Mouse (Mus musculus) erythroblast, adult 5-6 weeks (primary cell): ENCODE measurements around the gene Apol7e. TPM values are rescaled to one million over a fixed set of nuclear protein-coding genes. Genes with fewer than 3 reads are reported as not detected.

Experiments used
- ATAC-seq: replicated peaks from 2 replicates; pipeline ENCODE4 v1.8.0; 2016; ENCODE audit warnings: moderate number of reproducible peaks, mild to moderate bottlenecking, moderate TSS enrichment, inconsistent platforms; ENCODE audit not compliant: poor library complexity, low FRiP score, severe bottlenecking
- total RNA-seq, 2 experiments: library from RNA; stranded (forward) in 1 of 2; stranded (reverse) in 1 of 2; fragments of 150-400 nt in 1 of 2; fragments of 200-764, 138-1000 nt in 1 of 2; gene quantifications; 2 replicates each; pipeline versions ENCODE4 v1.2.3 to v1.2.4; 2015 to 2017; ENCODE audit warnings: low replicate concordance in 2 of 2

The Apol7e gene
- total RNA-seq, 2 experiments from 2014 or later = 0.09 TPM; not detected in 1

- ATAC-seq = no peak
Observed at GRCm38 (mm10) chr15:77765484-77766093, 66.9 kb downstream of the Apol7e start.

- ATAC-seq = no peak
Observed at GRCm38 (mm10) chr15:77766981-77767380, 68.3 kb downstream of the Apol7e start.

Other genes with a start within 250 kb of the Apol7e start
- gene Apol10a, start 221.8 kb upstream of the Apol7e start, total RNA-seq (2015; ENCODE audit: low replicate concordance) = 9.4 and 10.0 TPM in 2 replicates
- 14.3 and 18.3 TPM in 2 replicates for gene Apol10a, start 221.8 kb upstream of the Apol7e start, total RNA-seq (2017; ENCODE audit: low replicate concordance)
- gene Apol11a, start 190.6 kb upstream of the Apol7e start, total RNA-seq (2015; ENCODE audit: low replicate concordance) = 28.8 and 46.8 TPM in 2 replicates
- 177 and 208 TPM in 2 replicates for gene Apol11a, start 190.6 kb upstream of the Apol7e start, total RNA-seq (2017; ENCODE audit: low replicate concordance)
- not detected in 2 replicates for gene Apol7c, start 165.5 kb upstream of the Apol7e start, total RNA-seq (2015; ENCODE audit: low replicate concordance)
- 1.3 TPM in 1 of 2 replicates, not detected in the other for gene Apol7c, start 165.5 kb upstream of the Apol7e start, total RNA-seq (2017; ENCODE audit: low replicate concordance)
- gene 1700025B11Rik, start 137.0 kb upstream of the Apol7e start, total RNA-seq (2015; ENCODE audit: low replicate concordance) = not detected in 2 replicates
- not detected in 2 replicates for gene 1700025B11Rik, start 137.0 kb upstream of the Apol7e start, total RNA-seq (2017; ENCODE audit: low replicate concordance)
- gene Apol10b, start 102.7 kb upstream of the Apol7e start, total RNA-seq (2015; ENCODE audit: low replicate concordance) = 0.19 TPM in 1 of 2 replicates, not detected in the other
- gene Apol10b, start 102.7 kb upstream of the Apol7e start, total RNA-seq (2017; ENCODE audit: low replicate concordance) = 0.17 and 1.1 TPM in 2 replicates
- not detected in 2 replicates for gene Gm36245, start 99.6 kb upstream of the Apol7e start, total RNA-seq (2015; ENCODE audit: low replicate concordance)
- not detected in 2 replicates for gene Gm36245, start 99.6 kb upstream of the Apol7e start, total RNA-seq (2017; ENCODE audit: low replicate concordance)
- gene Apol11b, start 55.6 kb upstream of the Apol7e start, total RNA-seq (2015; ENCODE audit: low replicate concordance) = 391 and 419 TPM in 2 replicates
- 1,087 and 1,183 TPM in 2 replicates for gene Apol11b, start 55.6 kb upstream of the Apol7e start, total RNA-seq (2017; ENCODE audit: low replicate concordance)
- gene Apol9b, start 30.2 kb downstream of the Apol7e start, total RNA-seq (2015; ENCODE audit: low replicate concordance) = not detected in 2 replicates
- gene Apol9b, start 30.2 kb downstream of the Apol7e start, total RNA-seq (2017; ENCODE audit: low replicate concordance) = not detected in 2 replicates
- gene Apol8, start 58.1 kb downstream of the Apol7e start, total RNA-seq (2015; ENCODE audit: low replicate concordance) = 44.6 and 58.5 TPM in 2 replicates
- 77.3 and 107 TPM in 2 replicates for gene Apol8, start 58.1 kb downstream of the Apol7e start, total RNA-seq (2017; ENCODE audit: low replicate concordance)
- gene Myh9, start 143.3 kb downstream of the Apol7e start, total RNA-seq (2015; ENCODE audit: low replicate concordance) = 105 and 110 TPM in 2 replicates
- 158 and 246 TPM in 2 replicates for gene Myh9, start 143.3 kb downstream of the Apol7e start, total RNA-seq (2017; ENCODE audit: low replicate concordance)
- 63.7 and 67.4 TPM in 2 replicates for gene Txn2, start 230.1 kb downstream of the Apol7e start, total RNA-seq (2015; ENCODE audit: low replicate concordance)
- 16.9 and 29.4 TPM in 2 replicates for gene Txn2, start 230.1 kb downstream of the Apol7e start, total RNA-seq (2017; ENCODE audit: low replicate concordance)